Mouse (Mus musculus) monocyte, adult 2 months (primary cell): ENCODE results near the gene Gm12216.
A peak's percentile ranks its signal among the peaks of the same experiment; 100 is the strongest.

Source experiments
- DNase-seq, 2 experiments: peaks; one replicate each; pipeline ENCODE4 v3.0.0; 2022; ENCODE audit warnings: low spot score in 2 of 2, low read depth in 1 of 2

Gene Gm12216

DNA sequence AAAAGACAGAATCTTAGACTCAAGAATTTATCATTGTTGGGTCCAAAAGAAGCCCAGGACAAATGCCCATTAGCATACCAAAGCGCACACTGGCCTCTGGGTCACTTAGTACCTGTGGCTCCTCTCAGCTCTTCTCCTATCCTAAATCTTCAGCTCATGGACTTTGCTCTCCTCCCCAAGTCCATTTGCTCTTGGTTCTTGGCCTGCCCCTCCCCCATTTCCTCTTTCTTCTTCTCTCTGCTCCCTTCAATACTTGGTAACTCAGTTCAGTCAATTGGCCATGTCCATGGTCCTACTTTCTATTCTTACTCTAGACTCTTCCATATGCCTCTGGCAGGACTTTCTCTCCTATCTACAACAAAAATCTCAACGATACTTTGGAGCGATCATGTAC lies 37.1 kb downstream of the Gm12216 start:
- no peak for DNase-seq

DNA sequence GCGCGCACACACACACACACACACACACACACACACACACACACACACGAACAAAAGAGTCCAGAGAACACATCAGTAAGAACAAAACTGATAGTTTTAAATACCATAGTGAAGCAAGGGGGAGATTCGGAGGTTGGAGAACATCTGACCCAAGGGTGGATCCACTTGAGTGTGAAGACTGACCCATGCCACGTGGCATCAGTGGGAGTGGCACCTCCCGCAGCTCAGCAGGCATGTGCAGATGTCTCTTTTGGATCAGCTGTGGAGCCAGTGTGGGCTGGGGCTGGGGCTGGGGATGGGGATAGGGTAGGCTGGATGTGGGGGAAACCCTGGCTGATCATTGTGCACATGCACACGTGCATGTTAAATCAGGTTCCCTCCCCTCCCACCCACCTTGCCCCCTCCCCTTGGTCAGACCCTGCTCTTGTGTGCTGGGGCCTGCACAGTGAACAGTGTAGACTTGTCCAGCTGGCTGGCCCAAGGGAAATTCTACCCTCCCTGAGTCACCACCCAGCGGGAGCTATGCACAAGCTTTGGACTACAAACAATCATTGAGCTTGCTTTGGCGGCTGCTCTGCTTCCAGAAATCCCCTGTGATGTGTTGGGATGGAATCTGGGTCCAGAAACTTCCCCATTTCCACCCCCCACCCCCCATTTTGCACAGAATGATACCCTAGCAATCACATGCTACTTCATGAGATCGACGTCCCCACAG lies 37.7 kb downstream of the Gm12216 start:
- DNase-seq, result no peak

DNA sequence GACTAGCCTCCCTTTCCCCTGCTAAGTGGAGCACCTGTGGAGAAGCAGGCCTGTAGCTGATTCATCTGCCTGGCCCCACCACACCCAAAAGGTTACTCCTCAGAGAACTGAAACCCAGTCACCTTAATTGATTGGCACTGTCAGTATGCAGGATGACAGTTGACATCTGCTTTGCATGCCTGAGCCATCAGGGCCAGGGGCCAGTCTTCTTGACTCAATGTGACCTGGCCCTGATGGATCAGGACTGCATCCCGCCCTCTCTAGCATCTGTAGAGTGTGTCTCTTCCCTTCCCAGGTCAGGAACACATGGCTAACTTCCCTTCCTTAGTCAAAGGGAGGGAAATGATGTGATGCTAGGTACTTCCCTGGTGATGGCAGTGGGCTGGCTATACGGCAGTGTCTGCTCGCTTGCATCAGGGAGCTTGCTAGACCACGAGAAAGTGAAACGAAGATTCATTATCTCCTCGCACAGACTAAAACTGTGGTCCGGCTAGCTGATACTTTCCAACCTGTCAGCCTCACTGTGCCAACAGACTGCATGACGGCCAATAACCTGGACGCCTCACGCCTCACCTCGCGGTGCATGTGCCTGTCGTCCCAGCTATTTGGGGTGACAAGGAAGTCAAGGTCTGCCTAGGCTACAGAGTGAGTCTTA lies 38.4 kb downstream of the Gm12216 start:
- no peak for DNase-seq

DNA sequence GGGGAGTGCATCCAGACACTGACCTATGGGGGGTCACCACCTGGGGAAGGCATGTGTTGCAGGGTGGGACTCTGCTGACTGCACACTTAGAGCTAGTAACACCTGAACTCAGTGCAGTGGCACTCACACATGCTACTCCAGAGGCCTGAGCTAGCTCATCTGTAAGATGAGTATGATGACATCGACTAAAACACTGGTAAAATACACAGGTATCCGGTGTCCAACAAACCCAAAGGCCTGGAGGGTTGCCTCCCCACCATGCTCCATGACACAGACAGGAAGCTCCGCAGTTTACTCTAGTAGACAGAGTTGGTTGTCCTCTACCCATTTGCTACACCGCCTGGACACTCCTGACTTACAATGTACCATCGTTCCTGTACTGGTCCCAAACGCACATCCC lies 39.5 kb downstream of the Gm12216 start:
- DNase-seq, result no peak

DNA sequence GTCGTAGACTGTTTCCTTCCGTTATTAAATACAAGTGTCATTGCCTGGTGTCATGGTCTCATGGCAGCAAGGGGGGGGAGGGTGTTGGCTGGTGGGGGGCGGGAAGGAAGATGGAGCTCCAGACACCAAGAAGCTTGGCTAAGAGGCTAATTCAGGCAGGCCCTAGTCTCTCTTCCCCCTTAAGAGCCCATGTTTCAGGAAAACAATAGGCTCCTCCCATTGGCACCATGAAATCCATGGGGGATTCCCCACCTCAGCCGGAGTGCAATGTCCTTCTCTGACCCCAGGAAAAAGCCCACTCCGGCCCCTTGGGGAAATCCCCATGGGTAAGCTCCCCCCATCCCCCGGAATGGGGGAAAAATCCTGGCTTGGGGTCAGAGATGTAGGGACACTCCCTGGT lies 40.3 kb downstream of the Gm12216 start:
- no peak for DNase-seq

DNA sequence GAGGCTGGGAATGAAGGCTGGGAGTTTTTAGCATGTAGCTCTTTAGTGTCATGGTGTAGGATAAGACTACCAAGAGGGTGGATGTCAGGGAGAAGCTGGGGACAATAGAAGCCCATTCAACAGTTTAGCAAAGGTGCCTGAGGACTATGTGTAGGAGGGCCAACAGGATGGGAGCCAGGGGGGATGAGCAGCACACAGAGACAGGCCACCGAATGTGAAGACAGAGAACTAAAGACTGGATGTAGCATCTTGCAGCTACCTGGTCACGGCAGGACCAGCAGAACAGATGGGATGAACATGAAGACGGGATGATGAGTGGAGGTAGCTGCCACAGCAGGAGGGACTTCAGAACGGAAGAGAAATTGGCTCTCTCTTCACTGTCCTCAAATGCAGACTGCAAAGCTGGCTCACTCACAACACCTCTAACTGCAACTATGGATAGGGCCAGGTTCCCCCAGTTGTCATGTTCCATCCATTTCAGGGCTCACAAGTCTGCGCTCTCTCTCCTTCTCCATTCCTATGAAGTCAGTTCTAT lies 42.1 kb downstream of the Gm12216 start:
- no peak for DNase-seq

DNA sequence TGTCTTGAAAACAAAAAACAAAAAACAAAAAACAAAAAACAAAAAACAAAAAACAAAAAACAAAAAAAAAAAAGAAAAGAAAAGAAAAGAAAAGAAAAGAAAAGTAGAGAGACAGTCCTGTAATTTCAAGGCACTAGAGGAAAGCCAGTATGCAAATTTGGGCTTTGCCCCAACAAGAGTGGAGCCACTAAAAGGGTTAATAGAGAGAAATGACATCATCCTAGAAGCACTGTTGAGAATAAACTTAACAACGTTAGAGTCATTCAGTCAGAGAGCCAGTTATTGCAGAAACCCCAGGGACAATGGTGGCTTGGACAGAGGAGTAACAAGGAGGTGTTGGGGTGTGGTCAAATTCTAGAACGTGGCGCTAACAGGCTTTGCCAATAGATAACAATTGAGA lies 44.2 kb downstream of the Gm12216 start:
- no peak for DNase-seq

DNA sequence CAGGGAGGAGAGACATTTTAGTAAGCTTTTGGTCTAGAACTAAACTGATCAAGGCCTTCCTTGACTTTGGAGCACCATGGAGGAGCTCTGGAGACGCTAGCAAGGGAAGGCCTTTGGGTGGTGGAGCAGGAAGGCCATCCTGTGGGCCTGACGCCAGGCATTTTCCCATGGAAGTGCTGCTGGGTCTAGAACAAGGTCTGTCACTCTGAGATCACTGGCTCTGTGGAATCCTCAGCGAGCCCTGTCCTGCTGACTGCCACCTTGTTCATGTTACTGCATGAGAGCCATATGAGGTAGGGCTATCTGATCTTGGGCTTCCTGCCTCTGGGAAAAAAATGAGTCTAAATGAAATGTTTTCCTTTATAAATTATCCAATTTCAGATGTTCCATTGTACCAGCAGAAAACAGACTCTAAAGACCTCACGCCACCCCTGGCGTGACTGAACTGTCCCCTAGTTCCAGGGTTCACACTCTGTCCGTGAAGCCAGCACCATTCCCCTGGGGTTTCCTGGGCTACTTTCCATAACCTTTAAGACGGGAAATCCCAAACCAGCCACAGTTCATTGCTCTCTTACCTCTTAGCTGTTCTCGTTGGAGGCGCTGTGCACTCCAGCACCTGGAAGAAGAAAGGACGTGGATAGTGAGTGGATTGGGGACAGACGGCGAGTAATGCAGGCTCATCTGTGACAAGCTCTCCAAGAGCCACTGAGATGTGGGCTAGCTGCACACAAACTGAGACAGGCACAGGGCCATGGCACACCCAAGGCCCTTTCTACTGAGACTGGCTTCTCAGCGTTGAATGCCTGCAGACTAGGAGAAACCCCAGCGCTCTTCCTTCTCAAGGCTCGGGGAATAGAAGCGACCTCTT lies 45.8 kb downstream of the Gm12216 start:
- DNase-seq, result no peak

DNA sequence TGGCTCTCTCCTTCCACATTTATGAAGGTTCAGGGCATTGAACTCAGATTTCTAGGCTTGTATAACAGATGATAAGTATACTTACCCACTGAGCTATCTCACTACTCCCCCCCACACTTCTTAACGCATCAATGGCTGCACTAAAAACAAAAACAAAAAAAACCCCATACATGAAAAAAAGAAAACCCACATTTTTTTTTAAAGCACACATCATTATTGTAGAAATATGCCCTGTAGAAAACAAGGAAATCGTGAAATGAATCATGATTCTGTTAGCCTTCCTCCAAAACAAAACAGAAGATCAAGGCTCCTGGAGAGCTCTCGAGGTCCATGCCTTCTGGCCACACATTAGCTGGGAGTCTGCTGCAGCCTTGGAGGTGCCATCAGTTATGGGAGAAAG lies 47.7 kb downstream of the Gm12216 start:
- no peak for DNase-seq

DNA sequence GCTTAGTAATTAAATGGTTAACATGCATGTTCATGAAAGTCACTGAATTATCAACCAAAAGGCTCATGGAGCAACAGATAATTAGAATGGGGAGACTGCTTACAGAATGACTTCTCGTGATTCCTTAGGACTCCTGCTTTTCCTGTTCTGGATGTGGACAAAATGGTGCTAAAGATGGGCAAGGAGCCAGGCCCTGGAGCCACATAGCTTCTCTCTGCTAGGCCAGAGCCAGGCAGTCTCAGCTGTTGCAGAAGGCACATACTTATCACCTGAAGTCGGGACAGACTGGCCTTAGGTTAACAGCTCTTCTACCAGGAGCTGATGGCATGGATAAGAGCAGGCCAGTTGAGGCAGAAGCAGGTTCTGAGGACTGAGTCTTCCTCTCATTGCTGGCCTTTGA lies 48.3 kb downstream of the Gm12216 start:
- DNase-seq, result no peak

DNA sequence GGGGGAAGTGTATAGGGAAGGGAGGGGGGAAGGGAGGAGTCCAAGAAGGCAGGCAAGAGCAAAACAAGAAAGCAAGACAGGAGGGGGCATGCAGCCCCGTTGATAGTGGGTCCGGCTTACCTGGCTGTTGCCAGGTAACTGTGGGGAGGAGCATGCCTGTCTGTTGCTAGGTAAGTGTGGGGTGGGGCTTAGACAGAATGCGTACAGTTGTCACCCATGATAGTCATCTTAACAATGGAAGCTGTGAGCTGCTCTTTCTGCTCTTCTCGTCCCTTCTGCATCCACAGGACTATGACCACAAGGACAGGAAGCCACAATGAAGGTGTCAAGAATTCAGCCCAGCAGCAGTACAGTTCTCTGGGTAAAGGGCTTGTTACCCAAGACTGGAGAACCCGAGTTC lies 48.9 kb downstream of the Gm12216 start:
- DNase-seq, result no peak

DNA sequence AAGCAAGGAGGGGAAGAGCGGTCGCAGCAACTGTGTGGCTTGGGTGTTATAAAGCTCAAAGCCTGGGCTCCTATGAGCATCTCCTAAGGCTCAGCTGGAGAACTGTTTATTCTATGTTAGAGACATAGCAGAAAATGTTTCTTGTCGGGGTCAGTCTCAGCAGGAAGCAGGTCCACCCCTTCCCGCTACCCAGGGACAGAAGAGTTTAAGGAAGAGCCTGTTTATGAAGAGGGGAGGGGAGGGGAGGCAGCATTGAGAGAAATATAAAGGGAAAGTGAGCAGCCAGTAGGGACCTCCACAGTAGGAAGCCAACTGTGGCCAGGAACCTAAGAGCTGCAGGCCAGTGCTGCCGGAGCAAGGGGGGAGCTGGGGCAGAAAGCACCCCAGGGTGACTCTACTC lies 49.7 kb downstream of the Gm12216 start:
- DNase-seq, result no peak

DNA sequence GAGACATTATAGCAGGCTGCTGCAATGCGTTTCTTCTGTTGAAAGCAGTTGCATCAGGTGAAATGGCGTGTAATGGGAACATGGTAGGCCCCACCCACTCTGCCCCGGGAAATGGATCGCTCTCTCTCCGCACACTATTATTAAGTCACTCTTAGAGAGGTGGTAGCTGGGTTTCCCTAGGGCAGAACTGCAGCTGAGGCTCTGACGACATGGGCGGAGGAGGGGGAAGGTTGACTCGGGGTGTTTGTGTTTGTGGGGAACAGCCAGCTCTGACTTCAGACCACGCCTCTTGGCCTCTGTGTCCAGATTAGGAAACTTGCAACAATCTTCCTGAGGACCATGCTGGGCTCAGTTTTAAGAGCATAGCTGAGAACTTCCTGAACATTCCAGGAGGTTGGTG lies 53.3 kb downstream of the Gm12216 start:
- peak; percentile 64 to 74 for DNase-seq

DNA sequence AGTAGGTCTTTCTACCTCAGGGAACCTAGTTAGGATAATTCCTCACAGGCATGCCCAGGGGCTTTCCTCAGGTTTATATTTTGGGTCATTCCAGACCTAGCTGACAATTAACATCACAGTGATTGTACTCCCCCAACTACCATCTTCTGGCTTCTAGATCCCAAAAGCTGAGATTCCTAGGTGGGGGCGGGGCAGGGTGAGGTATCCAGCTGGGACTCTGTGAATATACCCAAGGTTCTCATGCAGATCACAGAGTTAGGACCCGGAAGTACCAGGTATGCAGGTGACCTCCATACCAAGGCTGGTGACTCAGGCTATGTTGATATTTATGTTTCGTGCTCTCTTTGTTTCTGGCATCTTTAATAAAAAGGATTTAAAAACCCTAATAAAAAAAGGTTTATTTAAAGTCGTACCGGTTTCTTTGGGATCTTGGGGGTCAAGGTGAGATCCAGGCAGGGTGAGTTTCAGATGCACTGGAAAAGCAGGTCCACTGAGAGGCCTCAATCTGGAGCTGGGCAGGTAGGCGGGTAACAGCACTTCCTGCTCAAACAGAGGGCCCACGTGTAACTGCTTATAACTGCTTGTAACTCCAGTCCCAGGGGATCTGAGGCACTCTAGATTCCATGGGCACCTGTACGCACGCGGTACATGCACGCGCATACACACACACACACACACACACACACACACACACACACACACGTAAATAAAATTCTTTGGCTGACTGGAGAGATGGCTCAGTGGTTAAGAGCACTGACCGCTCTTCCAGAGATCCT lies 54.3 kb downstream of the Gm12216 start:
- no peak for DNase-seq

DNA sequence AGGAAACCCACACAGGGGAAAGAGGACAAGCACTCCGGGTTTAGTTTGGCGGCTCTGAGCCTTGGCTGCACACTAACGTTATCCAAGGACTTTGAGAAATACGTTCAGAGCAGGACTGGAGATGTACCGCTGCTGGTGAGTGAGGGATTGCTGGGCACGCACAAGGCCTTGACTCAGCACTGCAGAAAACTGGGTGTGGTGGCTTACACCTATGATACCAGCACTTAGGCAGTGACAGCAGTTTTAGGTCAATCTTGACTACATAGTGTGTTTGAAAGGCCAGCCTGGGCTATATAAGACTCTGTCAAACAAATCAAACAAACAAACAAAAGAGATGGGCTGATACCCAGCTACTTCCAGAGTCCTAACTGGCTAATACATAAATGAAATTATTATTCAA lies 55.6 kb downstream of the Gm12216 start:
- no peak for DNase-seq

DNA sequence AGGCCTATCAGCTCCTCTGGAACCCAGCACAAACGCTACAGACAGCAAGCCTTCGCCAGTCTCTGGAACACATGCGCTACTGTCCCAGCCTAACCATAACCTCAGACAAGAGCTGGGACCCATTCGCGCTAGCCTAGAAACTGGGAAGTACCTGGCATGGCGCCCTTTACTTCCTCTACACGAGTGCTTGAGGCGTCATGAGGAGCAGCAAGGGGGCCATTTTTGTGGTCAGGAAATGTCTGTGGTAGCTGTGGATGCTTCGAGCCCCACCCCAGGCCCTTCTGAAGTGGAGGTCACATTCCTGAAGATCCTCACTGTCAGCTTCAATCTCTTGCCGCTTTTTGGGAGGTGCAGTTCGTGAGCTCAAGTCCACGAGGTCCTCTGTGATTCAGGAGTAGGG lies 56.0 kb downstream of the Gm12216 start:
- peak in 1 of 2 experiments; percentile 60 for DNase-seq

DNA sequence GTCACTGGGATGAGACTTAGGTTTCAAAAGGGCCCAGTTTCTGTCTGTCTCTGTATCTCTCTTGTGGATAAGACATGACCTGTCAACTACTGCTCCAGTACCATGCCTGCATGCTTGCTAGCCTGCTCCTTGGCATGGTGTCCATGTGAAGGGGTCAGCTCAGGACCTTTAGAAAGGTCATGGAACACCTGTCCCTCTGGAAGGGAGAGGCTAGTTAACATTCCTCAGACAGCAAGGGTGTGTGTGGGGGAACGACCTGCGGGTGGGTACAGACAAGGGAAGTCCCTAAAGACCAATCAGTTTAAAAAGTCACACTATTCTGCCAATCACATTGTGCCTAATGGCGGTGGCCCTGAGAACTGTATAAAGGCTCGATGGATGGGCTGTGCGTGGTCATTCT lies 58.1 kb downstream of the Gm12216 start:
- DNase-seq, result no peak

DNA sequence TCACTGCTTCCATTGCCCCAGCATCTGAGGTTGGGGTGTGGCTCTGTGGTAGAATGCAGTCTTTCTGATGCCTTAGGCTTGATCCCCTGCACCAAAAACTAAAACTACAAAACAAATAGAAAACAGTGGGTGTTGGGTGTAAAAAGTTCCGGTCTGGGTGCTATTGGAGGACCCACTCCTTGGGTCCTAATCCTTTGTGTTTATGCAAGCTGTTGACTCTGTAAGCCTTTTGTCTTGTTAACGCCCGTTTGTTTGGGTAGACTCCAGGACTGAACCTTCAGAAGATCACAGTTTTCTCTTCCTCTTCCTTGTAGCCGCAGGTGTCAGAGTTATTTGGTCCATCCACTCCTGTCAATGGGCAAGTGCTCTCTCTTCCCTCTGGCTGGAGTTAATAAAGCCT lies 59.0 kb downstream of the Gm12216 start:
- DNase-seq, result no peak

DNA sequence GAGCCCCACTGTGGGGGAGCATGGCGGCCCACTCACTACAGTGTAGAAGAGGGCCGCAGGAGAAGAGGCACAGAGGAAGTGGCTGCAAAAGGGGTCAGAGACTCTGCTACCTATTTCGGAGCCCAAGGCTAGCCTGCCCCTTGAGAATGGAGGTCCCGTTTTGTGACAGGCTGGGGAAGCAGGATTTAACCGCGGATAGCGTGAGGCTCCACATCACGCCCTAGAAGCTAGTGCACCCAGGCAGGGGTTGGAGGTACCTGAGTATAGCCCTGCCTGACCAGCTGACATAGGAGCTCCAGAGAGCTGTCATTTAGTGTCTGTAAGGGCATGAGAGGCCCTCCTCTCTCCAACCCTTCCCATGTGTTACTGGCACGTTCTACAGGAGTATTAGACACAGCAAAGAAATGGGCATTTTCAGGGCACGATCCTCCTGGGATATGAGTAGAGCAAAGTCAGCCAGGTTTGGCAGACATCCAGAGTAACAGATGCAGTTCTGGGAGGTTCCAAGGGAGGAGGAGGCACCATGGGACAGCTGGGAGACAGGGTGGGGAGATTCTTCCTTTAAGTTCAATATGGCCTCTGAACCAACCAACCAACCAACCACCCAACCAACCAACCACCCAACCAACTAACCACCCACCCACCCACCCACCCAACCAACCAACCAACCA lies 60.9 kb downstream of the Gm12216 start:
- no peak for DNase-seq

DNA sequence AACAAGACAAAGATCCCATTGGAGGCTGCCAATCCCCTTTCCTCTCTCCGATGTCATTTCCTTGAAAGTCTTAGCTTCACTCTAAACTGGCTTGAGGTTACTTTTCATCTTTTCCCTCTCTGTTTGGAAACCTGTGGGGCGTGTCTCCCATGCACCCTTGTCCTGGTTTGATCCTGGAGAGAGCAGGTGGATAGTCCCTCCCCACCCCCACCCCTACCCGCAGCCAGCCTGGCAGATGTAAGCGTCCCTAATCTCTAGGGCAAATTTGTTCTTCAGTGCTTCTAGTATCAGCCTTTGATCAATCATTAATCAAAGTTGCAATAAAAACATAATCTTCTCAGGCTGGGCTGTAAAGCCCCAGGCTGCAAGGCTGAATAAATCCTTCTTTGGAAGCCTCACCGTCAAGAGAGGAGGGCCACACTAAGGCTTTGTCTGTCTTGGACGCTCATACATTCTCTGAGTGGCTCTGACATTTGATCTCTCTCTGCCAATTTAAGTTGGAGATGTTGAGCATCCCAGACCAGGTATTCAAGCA lies 61.6 kb downstream of the Gm12216 start:
- DNase-seq, result no peak
